Mouse (Mus musculus) cerebellum, adult (tissue): ENCODE results near the gene Dnttip2.
"Not testable (repeated sequence)": the region's sequence is repeated elsewhere in the genome, so short reads cannot be mapped to it uniquely, and the experiment has no call there.

Experiments
- ATAC-seq: cut with Nextera tagmentation; 2 replicates; pipeline ENCODE4 v1.9.2; 2017; ENCODE audit warnings: mild to moderate bottlenecking, moderate library complexity, mixed read lengths; ENCODE audit not compliant: insufficient number of reproducible peaks, low FRiP score, low TSS enrichment

The Dnttip2 gene

DNA sequence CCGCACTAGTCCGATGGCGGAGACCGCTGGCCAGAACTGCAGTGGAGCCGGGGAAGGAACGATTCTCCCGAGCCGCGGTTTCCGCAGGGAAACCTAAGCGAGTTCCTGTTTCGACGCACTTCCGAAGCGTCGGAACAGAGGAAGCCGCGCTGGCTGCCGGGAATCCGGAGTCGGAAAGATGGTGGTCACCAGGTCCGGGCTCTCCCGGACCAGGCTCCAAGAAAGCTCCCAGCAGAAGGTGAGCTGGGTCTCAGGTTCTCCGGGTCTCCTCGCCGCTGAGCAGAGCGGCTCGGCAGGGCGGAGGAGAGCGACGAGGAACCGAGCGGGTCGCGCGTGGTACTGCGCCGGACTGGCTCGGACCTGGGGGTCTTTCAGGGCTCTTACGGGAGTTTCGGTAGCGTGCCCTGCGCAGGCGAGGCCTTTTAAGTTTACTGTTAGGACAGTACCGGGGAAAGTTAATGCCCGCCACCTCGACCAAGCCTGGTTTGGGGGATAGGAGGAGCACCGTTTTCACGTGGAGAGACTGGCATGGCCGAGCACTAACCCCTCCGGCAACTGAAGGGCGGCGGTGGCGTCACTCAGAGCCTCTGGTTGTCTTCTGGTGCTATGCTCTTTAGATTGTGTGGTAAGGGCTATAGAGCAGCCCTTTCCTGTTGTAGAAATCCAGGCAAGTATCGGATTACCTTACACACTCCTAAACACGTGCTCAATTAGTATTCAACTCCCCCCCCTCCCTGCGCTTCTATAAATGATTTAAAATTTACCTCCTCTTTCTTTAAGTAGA lies at the start of gene Dnttip2:
TSS of gene Dnttip2 (plus strand) at position 148 of the 784 bp plus-strand sequence.
- ATAC-seq: peak; percentile 91

DNA sequence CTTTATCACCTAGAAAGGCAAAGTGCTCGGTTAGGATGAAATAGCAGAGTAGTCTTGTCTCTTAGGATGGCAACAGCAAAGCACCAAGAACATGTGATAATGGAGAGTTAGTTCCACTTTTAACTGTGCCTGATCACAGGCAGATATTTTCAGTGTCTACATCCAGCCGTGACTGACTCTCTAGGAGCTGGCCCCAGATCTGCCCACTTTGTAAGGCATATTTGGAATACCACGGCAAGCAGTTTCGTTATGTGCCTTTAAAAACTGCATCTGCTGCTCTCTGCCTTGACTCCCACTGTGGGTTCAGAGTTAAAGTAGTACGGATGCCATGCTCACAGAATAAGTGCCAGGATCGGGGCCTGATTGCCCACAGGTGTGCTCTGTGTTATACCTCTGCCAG lies 47.2 kb upstream of the Dnttip2 start:
- not testable (repeated sequence) for ATAC-seq

DNA sequence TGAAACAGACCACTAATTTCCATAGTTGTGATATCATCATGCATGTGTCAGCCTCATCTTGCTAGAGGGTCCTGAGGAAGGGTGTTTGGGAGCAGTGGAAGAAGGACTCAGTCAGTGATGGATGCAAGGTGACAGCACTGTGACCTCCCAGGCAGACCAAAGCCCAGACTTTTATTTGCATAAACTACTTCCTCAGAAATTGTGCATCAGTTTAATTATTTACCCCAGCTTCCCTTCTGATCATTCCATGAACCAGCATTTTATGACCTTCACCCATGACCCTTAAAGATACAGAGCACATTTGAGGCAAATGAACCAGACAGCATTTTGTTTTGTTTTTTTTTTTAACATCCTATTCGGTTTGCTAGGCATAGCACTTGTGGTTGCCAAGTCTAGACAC lies 38.4 kb upstream of the Dnttip2 start:
- ATAC-seq: no peak

DNA sequence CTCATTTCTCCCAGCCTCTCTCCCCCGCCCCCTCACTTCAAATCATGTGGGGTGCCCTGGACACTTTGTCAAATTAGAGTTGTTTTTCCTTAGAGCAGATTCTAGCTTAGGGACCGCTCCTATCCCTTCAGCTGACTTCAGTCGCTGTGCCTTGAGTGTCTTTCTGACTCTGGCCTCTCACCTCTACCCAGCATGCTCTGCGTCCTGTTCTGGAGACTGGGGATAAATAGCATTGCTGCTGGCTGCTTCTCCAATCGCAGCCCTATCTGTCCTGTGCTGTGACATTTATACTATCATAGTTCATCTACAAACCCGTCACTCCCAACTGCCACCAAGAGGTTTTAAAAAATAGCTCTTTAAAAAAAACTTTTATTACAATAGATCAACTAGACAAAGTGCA lies 31.3 kb upstream of the Dnttip2 start:
- no peak for ATAC-seq

DNA sequence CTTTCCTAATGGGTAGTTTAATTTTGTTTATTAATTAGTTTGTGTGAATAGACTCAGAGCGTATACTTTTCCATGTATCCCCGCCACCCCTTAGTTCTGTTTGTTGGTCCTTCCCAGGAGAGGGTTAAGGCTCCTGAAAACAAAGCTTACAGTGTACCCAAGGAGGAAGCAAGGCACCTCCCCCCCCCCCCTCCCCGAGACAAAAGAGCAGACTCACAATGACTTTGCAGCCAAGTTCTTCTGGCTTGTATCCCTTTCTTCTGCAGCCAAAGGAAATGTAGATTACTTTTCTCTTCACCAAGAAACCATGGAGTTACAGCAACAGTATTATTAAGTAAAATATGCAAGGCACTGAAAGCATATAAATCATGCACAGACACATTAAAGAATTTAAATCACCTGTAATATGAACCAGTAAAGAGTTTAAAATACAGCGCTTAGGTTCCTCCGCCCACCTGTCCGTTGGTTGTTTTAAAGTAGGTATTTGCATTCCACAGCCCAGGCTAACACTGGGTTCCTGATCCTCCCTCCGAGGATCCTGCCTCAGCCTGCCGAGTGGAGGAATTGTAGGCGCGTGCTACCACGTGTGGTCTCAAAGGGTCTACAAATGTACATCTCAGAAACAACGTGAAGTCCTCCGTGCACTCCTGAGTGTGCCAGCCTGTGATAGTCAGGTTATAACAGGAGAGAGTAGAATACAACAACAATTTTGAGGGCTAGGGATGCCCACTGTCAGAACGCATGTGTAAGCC lies 30.6 kb upstream of the Dnttip2 start:
- no peak for ATAC-seq

DNA sequence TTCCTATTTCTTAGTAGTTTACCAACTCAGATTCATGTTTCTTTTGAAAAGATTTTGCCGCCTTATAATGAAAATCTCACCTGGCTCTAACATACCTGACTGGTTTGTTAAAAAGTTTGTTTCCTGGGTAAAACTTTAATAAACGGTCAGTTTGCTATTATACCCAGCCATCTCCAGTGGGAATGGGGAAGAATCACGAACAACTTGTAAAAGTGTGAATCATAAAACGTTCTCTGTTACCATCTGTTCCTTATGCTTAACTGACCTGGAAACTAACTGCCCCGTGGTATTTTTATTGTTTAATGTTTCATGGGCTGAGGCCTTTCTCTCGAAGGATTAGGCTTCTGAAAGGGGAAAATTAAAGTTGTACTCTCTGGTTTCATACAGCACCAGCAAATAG lies 29.4 kb upstream of the Dnttip2 start:
- no peak for ATAC-seq

DNA sequence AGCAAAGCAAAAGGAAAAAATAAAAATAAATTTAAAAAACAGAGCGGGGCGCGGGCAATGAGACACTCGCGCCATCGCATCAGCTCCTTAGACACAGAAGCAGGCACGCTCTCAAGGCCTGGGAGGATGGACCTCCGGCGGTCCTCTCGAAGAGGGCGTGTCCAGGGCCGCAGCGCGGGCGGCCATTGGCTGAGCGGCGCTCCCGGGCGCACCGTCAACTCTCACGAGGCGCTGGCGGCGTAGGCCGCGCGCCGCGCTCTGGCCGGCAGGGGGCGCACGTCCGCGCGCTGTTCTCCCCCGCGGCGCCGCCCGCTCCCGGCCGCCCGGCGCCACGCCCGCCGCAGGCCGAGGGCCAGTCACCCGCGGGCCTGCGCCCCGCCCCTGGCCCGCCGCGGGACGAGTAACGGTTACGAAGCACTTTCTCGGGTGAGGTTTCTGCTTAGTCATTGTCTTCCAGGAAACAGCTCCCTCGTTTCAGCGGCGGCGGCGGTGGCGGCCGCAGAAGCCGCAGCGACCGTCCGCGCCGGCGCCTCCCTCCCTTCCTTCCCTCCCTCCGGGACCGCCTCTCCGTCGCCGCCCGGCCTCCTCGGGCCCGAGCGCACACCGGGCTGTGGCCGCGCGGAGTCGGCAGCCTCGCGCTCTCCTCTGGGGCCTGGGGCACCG lies 28.8 kb upstream of the Dnttip2 start, which contains the start of gene Gclm:
TSS of gene Gclm (plus strand) at position 343 of the 663 bp plus-strand sequence.
- ATAC-seq: peak; percentile 97

DNA sequence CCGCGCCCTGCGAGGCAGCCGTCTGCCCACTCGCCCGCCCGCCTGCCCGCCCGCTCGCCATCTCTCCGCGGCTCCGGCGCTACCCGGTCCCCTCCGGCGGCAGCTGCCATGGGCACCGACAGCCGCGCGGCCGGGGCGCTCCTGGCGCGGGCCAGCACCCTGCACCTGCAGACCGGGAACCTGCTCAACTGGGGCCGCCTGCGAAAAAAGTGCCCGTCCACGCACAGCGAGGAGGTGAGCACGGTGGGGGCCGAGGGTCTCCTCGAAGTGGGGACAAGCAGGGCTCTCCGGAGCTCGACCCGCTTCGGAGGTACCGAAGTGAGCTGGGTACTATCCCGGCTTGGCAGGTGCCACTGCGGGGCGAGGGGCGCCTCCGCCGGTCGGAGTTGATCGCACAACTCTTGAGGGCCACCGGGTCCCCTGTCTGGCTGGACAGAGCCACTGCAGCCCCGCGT lies 28.3 kb upstream of the Dnttip2 start:
- peak; percentile 26 for ATAC-seq

DNA sequence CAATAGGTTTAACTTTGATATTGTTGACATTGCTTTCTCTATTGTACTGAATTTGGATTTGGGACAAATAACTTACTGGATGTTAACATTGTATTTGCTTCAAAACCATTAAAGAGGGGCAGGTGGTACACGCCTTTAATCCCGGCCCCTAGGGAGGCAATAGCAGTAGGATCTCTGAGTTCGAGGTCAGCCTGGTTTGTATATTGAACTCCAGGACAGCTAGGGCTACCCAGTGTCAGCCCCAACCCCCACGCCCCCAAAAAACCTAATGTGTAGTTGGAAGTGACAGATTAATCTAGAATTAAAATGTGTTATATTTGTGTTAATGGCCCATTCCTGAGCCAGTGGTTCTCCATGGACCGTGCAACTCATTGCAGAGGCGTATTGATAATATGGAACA lies 27.8 kb upstream of the Dnttip2 start:
- no peak for ATAC-seq

DNA sequence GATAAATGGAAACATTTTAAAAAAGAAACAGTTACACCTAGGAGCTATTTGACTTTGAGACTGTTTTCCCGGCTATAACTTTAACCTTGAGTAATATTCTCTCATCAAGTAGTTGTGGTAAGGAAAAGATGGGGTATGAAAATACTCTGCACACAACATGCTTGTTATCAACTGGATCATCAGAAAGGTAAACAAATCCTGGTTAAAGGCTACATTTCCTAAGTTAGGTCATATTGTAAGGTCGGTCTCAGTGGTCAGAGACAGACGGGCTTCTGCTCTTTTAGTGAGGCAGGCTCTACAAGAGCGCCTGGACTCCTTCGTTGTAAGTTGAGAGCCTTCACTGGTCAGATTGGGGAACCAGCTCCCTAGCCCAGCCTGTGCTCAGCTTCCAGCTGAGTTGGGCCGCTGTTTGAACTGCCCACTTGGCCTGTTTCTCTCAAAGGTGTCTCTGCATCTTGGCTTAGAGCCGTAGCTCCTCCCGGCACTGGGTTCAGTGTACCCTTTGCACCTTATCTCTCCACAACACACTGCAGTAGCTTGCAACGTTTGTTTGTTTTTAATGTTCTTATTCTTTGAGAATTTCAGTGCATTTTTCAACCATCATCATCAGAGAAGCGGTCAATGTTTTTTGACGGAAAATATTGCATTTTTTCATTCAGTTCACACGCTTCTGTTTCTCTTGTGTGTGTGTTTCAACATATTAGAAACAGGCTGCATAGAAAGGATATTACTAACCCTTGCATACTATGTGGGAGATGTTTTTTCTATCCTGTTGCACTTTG lies 27.0 kb upstream of the Dnttip2 start:
- ATAC-seq: 0 out of 2 replicates have a peak, but pooled peaks have one; percentile 8

DNA sequence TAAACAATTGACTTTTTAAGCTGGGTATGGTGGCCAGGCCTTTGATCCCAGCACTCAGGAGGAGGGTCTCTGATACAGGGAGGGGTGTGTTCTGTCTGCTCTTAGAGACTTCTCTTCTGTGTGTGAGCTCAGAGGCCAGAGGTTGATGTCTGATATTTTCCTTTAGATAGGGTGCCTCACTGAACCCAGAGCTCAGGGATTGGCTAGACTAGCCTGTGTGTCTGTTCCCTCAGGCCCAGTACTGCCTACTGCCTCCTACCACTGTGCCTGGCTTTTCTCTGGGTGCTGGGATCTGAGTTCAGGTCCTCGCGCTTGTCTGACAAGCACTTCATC lies 26.5 kb upstream of the Dnttip2 start:
- ATAC-seq: no peak

DNA sequence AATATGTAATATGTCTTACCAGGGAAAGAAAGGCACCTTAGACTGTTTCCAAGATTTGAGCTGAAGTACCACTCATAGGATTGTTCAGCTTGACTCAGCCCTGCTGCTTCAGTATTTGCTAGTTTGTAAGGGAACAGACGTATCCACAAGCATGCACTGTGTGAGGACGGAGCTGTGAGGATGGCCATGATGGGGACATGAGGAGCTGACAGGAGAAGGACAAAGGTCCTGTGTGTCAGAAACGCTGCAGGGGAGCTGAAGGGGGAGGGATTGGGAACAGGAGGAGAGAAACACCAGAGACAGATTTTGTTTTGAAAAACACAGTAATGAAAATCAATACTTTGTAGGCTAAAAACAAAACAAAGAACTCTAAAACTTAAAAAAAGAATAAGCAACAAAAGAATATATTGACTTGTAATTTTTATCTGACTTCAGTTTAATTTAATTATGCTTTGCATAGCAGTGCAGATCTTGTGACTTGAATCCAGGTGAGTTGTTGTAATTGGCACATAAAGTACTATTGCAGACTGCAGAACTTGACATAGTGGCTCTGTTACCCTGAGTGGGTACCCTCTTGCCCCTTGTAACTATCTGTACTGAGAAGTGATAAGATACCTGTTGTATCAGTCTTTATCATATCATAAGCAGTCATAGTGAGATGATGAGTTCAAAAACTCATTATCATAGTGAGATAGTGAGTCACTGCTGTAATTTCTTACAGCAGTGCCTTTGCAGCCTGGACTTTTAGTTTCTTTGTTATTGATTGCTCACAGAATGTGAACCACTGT lies 21.5 kb upstream of the Dnttip2 start:
- no peak for ATAC-seq

DNA sequence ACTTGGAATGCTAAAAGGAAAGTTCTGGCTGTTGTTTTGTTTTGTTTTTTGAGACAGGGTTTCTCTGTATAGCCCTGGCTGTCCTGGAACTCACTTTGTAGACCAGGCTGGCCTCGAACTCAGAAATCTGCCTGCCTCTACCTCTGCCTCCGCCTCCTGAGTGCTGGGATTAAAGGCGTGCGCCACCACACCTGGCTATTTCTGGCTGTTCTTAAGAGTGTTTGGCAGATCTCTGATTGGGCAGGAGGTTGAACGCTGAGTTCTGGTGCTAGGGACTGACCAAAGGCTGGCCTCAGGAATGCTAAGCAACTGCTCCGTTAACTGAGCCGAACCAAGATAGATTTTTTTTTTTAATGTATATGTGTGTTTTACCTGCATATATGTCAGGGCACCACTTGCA lies 20.1 kb upstream of the Dnttip2 start:
- not testable (repeated sequence) for ATAC-seq

DNA sequence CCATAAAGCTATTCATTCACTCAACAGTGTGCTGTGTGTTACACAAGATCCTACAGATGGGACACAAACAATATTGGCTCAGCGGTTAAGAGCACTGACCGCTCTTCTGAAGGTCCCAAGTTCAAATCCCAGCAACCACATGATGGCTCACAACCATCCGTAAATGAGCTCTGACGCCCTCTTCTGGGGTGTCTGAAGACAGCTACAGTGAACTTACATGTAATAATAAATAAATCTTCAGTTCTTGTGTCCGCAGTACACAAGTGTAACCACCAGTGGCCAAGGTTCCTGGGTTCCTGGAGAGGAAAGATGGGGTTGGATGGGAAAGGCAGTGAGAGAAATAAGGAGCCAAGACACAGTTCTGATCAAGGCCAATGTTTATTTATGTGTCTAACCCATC lies 4.2 kb upstream of the Dnttip2 start:
- no peak for ATAC-seq

DNA sequence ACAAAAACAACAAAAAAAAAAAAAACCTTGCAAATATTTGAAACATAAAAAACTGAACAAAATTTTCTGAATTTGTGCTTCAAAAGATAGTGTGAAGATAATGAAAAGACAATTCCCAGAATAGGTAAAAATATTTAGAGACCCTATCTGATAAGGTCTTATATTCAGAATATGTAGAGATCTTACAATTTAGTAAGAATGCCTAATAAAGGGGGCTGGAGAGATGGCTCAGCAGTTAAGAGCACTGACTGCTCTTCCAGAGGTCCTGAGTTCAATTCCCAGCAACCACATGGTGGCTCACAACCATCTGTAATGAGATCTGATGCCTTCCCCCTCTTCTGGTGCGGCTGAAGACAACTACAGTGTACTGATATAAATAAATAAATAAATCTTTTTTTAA lies 1.6 kb upstream of the Dnttip2 start:
- not testable (repeated sequence) for ATAC-seq

DNA sequence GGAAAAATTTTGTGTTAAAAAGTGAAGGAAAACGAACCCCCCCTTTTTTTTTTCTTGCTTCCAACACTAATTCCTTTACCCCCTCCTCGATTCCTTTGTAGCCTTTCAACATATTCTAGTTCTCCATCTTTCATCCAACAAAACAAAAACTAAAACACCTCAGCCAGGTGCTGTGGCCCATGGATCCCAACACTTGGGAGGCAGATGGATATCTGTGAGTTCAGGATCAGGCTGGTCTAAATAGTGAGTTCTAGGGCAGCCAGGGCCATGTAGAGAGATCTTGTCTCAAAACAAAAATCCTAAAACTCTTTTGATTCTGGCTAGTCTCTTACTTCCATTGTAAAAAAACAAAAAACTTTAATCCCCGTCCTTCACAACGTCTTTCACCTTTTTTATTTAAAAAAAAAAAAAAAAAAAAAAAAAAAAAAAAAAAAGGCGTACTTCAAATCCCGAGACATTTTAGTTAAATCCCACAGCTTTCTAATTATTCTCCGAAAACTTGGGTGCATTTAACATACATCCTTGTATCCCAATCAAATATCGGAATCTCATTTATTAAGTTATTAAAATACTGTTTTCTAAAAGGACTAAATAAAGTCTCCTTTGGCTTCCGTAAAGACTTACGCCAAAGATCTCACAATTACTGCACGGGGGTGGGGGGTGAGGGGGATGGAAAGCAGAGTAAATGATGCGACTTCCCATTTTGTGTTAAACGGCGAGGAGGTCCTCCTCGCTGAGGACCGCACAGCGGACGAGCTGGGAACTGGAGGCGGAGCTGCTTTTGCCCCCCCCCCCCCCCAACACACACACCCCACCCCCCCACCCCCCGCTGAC lies 564 bp upstream of the Dnttip2 start:
- ATAC-seq: peak; percentile 62; the same call in 1 of the 2 replicates

DNA sequence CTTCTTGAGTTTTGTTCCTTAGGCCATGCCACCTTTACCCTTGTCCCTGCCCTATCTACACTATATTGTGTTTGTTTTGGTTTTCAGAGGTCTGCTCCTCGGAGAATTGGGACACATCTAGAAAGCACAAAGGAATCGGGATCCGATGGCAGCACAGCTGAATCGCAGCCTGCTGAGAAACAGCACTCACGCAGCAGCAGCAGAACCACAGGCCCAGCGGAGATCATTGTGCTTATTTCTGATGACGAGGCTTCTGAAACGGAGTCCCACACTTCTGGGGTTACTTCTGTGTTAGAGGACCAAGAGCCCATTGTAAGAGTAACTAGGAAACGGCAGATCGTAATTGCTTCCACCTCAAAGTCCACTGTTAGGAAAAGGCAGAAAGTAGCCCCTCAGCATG lies 923 bp downstream of the Dnttip2 start:
- ATAC-seq: no peak

DNA sequence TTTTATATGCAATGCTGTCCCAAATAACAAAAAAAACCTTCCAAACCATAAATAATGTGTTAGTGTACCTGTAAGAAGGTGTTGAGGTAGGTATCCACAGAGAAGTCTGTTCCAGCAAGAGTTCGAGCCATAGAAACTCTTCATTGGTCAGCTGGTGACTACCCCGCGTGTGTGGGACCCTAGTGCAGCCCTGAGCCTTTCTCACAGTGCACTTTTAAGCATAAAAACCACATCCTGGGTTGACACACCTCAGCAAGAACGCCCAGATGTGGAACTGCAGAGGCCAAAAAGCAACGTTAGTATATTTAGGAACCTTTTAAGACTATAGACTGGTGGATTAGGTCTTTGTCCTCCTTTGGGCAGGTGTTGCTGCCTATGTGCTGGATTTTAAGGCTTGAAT lies 13.0 kb downstream of the Dnttip2 start:
- no peak for ATAC-seq
